Mouse (Mus musculus) urinary bladder, postnatal 14 days (tissue): ENCODE measurements around the gene Caskin1.

Experiments
- DNase-seq: peaks from one replicate; pipeline ENCODE4 v3.0.0; 2021; ENCODE audit warnings: low spot score

Gene Caskin1

DNA sequence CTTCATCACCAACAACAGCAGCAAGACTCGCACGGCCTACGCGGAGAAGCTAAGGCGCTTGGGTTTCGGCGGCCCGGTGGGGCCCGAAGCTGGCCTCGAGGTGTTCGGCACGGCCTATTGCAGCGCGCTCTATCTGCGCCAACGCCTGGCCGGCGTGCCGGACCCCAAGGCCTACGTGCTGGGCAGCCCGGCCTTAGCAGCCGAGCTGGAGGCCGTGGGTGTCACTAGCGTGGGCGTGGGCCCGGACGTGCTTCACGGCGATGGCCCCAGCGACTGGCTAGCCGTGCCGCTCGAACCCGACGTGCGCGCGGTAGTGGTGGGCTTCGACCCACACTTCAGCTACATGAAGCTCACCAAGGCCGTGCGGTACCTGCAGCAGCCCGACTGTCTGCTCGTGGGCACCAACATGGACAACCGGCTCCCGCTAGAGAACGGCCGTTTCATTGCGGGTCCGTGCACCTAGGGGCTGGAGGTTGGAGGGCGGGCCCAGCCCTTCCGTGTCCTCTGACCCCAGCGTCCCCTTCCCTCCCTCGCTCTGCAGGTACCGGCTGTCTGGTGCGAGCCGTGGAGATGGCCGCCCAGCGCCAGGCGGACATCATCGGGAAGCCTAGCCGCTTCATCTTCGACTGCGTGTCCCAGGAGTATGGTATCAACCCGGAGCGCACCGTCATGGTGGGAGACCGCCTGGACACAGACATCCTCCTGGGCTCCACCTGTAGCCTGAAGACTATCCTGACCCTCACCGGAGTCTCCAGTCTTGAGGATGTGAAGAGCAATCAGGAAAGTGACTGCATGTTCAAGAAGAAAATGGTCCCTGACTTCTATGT is 17.5 kb upstream of the Caskin1 start:
- DNase-seq: no peak

DNA sequence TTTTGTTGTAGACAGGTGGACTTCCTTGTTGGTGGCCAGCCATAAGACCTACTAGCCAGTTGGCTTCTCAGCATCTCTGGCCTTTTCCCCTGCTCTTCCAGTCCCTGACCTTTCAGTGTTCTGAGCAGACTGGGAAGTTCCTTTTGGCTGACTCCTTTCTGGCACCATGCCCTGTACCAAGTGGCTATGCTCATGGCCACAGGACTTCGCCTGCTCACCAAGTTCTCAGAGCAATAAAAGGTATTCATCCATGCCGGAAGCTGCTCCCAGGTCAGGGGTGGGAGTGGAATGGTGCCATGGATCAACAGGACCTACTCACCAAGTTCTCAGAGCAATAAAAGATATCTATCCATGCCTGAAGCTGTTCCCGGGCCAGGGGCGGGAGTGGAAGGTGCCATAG is 15.9 kb upstream of the Caskin1 start:
- DNase-seq: peak; percentile 74

DNA sequence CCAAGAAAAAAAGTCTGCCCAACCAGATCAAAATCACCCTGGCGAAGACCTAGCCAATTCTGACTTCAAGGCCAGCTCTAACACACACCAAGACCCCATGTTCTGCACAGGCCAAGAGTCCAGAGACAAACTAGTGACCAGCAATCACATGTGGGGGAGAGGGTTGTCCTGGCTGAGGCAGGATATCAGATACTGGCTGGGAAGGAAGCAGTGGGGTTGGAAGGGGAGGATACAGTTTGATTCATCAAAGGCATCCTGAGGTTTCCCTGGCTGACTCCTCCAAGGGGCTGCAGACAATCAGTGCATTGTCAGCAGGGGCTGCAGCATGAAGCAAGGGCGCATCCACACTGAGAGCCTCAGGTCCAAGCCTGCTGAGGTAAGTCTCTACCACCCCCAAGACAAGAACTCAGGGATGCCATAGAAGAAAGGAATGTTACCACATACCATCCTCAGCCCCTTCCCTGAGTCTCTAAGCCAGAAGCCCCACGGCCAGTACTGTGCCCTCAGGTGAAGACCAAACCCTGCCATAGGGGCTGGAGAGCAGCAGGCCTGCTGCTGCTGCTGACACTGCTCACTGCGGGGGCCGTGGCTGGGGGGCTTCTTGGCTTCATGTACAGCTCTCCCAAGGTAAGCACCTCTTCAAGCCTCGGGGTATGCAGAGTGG is 14.7 kb upstream of the Caskin1 start, which contains the start of gene Bricd5:
Gene Bricd5 (plus strand): TSS at position 273 of the 664 bp plus-strand sequence.
- no peak for DNase-seq

DNA sequence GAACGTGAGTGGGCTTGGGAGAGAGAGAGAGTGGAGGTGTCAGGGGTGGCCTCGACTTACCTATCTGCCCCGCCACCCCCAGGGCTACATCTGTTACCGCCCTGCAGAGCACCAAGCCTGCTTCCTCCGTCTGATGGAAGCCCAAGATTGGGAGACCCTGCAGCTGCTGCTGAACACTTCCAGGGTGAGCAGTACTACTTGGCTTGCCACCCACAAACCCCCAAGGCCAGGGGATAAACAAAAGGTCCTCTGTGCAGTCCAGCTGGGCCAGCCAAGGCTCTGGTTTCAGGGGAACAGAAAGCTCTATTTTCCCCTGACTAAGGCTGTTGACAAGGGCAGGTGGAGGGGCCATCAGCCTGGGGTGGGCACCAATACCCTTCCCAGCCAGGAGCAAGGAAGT is 13.8 kb upstream of the Caskin1 start:
- DNase-seq: no peak

DNA sequence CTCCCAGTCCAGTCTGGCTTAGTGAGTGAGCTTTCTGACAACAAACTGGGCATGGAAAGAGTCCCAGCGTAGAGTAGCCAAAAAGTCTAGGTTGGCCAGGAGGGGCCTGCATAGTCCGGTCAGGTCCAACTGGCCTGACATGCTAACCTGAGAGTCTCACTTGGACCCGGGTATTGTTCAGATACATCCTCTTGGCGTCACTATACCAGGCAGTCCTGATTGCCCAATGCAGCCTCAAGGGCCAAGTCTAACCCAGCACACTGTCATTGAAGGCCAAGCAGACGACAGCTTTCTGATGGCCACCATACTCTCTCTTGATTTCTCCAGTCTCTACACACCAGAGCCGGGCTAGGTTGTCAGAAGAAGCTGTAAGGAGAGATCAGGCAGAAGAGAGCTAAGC is 12.8 kb upstream of the Caskin1 start:
- no peak for DNase-seq

DNA sequence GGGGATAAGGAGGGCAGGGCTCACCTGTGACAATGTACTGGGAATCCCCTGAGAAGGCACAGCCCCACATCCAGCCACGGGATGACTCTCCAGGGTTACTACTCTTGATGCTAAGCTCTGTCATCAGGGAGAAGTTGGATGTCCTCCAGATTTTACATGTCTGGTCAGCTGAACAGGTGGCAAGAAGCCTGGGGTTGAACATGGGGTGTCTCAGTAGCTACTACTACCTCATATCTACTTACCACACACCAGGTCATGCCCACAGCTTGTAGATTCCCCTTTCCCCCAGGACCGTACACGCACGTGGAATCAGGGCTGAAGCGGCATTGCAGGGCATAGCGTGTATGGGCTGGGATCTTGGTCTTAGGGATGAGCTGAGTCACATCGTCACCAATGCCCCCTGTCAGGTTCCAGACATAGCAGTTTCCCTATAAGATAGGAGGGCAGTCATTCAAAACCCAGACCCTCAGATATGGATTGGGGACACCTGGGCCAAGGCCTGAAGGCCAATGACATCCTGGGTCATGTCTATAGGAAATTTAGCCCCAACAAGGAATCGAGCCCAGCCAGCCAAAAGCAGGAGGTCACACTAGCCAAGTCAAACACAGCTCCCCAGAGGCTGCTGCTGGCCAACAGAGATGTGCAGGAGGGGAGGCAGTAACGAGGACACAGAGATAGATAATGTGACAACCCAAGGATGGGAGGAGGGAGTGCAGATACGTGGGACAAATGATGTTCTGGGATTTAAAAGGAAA is 12.2 kb upstream of the Caskin1 start:
- no peak for DNase-seq

DNA sequence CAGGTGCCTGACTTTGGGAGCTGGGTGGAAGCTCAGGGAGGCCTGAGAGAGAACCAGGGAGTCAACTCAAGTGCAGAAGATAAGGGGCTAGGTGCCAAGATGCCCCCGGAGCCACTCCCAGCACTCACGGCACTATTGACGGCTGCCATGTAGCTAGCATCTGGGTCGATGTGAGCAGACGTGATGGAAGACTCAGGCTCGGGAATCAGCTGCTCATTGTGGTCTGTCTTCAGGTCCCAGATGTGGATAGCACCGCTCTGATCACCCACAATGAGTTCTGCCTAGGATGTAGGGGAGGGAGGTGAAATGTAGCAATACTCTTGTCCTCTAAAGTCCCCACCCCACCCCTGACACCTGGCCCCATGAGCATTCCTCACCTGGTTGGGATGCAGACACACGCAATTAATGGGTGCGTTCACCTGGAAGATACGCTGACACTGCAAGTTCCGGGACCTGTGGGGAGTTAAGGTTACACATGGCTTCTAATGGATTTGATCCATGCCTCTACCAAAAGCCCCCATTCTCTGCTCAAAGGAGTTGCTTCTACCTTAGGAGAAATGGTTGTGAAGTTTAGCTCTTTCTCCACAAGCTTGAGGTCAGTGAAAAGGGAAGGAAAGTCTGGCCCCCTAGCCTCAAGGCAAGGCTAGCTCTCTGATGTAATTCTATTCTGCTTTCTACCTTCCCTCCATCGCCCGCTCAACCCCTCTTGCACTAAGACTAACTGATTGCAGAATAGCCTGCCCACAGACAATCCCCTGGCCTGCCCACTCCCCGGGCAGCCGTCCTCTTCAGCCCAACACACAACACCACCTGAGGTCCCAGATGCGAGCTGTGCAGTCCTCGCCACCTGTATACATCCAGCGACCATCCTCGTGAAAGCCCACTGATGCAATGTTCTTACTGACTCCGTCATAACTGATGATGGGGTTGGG is 11.1 kb upstream of the Caskin1 start:
- no peak for DNase-seq

DNA sequence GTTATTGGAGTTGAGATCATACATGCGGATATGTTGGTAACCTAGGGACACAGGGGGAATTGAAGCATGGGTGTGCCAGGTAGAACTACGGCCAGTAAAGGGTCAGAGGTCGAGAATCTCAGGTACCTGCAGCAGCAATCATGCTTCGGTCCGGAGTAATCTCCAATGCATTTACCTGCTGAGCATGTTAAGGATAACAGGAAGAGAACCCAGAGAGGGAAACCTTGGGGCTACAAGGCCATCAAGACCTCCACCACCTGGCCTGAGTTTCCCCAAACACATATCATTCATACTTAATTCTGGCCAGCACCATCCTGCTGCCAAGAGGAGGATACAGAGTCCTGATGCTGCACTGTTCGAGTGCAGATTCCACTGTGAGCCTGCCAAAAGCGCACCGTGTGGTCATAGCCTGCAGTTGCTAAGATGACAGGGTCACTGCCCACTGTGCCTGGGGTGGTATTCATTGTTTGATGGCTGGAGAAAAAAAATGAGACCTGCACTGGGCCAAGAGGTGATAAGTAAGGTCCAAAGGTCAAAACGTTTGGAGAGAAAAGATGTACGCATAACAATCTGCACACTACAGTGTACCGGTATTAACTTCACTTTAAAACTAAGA is 10.3 kb upstream of the Caskin1 start:
- DNase-seq: no peak

DNA sequence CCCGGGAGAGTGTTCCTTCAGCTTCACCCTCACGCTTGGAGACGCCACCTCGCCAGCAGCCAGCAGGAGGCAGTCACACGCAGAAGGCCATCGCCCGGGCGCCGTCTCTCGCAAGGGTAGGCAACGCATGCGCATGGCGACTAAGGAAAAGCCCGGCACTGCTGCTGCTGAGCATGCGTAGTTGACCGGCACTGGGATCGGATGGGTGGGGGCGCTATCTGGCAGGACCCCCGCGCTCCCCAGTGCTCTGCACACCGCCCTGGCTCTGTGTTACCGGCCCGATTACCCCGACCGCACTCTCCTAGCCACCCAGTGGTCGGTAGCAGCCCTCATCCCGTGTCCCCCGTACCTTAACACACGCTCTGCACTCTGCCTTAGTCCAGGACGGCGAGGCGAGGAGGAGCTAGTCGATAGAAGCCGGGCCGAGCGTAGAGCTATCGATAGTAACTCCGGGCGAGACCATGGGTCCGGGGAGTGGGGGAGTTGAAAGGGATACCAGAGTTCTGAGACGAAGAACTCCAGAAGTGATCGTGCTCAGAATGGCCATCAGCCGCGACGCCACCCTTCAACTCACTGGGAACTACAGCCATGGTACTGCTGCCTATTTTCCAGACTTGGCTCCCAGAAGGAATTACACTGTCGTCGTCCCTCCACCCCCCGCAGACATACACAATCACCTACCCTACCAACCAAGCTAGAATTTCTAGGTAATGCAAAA is 9.6 kb upstream of the Caskin1 start, which contains the start of gene Mlst8:
Gene Mlst8 (minus strand): TSS at position 416 of the 718 bp plus-strand sequence.
- peak; percentile 97 for DNase-seq

DNA sequence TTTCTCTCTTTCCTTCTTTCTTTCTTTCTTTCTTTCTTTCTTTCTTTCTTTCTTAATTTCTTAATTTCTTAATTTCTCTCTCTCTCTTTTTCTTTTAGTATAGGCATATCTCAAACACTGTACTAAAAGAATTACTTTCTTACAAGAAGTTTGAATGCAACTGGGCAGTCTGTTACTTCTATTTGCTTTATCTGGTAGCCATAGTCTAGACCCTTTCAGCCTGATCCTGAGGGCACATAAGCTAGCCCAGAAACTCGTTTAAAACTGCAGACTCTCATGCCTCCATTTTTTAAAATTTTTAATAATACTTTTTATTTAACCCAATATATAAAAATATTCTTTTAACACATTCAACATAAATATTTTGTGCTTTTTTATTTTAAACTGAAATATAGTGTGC is 9.0 kb upstream of the Caskin1 start:
- DNase-seq: no peak

DNA sequence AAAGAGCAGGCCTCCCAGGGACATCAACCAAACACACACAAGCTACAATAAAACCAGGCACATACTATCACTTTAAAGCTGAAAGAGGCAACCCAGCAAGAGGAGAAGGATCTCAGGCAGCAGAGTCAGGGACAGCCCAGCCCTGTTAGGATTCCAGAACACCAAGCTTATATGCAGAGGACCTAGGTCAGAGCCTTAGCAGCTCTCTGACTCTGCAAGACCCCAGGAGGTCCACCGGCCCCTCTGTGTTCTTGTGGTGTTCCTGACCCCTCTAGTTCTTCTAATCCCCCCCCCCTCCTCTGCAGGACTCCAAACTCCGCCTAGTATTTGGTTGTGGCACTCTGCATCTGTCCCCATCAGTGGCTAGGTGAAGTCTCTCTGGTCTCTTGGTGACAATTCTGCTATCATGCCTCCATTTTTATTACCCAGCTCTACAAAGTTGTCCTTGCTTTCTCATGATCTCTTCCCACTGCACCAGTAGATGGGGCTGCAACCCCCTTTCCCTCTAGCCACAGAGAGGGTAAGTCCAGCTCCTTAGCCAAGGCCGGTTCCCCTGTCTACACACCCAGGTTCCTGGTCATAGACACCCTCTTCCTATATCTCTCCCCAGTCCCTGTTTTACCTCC is 8.1 kb upstream of the Caskin1 start:
- no peak for DNase-seq

DNA sequence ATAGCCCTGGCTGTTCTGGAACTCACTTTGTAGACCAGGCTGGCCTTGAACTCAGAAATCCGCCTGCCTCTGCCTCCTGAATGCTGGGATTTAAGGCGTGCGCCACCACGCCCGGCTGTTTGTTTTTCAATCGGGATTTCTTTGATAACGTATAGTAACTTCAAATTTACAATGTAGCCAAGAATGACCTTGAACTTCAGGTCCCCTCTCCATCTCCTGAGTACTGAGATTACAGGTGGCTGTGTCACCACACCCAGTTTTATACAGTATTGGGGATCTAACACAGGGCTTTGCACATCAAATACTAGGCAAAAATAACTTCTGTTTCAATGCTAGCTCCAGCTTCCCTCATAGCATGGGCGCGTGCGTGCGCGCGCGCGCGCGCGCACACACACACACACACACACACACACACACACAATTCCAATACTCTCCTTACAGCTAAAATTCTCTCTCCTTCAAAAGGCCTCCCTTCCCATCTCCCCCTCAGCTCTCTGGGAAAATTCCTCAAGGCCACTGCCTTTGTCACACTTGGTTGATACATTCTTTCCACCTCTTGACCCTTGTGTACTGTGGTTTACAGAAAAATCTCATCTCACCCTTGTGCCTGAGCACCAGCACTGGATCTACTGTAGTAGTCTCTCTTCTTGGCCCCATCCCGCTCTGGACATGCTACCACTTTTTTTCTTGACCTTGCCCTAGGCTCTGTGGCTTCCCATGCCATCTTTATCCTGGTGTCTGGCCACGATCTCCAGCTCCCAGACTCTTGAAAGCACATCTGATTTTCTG is 7.2 kb upstream of the Caskin1 start:
- no peak for DNase-seq

DNA sequence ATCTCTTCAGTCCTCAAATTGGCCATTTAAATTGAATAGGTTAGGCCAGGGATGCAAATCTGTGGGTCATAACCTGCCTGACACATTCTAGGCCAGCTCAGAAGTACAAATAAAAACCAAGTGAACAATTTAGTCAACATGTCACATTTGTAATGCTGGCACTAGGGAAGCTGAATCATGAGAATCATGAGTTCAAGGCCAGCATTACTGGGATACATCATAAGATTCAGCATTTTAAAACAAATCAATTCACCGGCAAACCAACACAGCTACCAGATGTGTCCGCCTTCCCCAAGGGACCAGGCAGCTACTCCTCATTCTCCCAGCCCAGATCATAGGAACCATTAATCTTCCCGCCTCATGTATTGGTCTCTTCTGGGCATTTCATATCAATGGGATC is 4.9 kb upstream of the Caskin1 start:
- DNase-seq: no peak

DNA sequence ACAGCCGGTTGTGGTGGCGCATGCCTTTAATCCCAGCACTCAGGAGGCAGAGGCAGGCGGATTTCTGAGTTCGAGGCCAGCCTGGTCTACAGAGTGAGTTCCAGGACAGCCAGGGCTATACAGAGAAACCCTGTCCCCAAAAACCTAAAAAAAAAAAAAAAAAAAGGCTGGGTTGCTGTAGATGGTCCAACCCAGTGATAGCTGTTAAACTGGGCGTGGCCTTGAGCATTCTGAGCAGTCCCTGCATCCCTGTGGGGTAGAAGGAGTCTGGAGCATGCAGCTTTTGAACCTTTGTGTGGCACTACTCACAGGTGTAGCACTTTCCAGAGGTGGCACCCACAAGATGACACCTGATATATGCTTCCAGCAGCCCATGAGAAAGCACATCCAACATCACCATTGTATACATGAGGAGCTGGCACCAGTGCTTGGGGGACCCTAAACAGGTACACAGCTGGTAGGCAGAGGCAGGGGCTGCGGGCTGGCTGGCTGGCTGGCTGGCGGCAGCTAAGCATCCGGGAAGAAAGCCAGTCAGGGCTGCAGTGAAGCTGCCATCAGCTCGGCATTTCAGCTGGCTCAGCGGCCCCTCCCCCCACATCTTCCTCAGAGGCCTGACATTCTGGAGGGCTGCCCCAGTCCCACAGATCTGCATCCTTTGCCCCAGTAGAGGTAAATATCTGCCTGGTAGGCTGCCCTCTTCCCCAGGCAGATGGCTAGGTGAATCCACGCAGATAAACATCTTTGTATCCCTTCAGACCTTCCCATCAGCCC is 3.1 kb upstream of the Caskin1 start:
- no peak for DNase-seq

DNA sequence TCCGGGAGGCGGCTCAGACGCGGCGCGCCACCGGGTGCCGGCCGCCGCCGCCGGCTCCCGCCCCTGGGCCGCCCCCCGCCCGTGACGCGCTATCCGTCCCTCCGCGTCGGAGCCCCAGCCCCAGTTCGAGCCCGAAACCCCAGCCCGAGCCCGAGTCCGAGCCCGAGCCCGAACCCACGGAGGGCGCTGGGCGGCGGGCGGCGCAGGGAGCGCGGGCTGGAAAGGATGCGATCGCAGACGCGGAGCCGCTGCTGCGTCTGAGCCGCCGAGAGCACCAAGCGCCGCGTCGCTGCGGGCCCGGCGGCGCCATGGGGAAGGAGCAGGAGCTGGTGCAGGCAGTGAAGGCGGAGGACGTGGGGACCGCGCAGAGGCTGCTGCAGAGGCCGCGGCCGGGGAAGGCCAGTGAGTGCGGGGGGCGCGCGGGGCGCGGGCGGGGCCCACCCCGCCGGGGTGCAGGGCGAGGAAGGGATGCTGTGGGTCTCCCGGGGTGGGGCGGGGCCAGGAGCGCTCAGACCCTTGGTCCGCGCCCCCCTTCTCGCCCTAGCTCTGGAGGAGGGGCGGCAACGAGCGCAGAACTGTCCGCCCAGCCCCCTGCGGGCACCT is 362 bp downstream of the Caskin1 start:
- DNase-seq: no peak

DNA sequence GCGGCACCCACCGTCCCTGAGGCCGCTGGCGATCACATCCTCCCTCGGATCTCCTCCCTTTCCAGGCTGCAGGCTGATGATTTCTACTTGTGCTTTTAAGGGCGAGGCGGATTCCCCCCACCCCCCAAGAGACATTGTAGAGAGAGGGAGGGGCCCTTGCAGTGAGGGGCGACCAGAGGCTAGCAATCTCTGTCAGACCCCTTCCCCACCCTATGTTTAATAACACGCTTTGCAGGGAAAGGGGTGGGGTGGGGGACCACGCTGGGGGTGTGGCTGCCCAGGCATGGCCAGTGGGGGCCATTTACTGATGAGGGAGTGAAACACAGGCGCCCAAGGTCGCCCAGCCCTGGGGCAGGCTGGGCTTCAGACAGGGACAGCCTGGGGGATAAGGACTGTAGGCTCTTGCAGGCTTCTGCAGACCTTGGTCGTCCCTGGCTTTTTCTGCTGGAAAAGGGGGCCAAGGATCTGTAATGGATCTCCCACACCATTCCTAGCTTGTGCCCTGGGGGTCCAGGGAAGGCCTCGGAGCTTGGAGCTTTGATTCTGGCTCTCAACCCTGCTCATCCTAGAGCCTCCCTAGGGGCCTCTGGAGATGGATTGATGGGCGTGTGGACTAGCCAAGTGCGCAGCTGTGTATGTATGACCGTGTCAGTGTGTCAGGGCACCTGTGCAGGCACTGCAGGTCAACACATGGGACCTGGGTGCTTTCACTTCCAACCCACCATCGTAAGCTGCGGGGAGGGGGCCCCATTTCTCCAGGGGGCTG is 1.0 kb downstream of the Caskin1 start:
- DNase-seq: no peak

DNA sequence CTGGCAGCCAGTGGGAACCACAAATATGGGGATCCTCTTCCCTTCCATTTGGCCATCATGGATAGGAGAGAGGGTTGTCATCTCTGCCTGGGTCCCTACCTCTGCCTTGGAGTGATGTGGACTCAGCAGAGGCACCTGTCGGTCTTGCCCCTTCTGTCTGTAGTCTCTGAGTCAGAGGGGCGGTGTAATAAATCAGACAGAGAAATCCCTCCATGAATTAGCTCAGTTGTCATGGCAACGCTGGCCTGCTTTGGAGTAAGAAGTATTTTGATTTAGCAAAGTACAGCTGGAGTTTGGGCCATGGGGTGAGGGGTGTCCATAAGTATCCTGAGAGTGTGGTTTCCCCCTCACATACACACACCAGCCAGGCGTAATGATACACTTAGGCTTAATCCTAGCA is 2.0 kb downstream of the Caskin1 start:
- DNase-seq: no peak
